Mouse (Mus musculus): ENCODE measurements around the gene Fam50a. TPM values are rescaled to one million over a fixed set of nuclear protein-coding genes. Genes with fewer than 3 reads are reported as not detected.

Gene Fam50a
- 10 to 100 TPM; 71.4 to 76.9 TPM for total RNA-seq (2023)

GRCm38 (mm10) chrX:74312540-74313464 lies at the start of gene Fam50a:
Fam50a (plus strand) TSS chrX:74313033.

DNA sequence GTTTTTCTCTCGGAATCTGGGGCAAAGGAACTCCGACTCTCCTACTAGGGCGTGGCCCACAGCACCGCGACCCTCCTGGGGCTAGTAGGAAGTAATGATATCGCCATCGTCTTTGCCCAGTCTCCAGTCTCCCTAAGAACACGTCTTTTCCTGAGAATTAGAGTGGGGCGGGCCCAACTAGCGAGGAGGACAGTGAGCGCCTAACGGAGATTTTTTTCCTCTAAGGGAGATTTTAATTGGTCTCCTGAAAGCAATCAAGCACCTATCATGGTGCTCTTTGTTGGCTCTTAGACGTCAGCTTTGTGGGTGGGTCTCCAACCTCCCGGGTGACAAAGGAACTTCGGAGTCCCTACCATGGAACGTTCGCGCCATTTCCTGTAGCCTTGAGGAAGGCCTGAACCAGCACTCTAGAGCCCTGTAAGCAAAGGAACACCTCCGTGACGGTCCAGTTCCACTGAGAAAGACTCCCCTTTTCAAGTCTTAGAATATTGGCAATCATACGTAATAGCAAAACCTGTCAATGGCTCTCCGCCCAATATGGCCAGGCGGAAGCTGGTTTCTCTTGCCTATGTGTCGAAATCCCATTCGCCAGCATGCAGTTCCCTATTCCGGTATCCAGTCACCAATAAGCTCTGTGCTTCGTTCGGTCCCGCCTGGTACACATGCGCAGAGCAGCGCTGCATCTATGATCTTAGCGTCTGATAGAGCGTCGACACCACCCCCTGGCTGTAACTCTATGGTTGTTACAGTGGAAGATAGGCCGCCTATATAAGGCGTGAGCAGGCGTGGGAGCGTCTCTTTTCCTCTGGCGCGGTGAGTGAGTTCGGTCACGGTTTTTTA lies 42.6 kb upstream of the Fam50a start, which contains the start of gene Rpl10:
TSS of gene Rpl10 (plus strand) at position 751 of the 840 bp plus-strand sequence.

DNA sequence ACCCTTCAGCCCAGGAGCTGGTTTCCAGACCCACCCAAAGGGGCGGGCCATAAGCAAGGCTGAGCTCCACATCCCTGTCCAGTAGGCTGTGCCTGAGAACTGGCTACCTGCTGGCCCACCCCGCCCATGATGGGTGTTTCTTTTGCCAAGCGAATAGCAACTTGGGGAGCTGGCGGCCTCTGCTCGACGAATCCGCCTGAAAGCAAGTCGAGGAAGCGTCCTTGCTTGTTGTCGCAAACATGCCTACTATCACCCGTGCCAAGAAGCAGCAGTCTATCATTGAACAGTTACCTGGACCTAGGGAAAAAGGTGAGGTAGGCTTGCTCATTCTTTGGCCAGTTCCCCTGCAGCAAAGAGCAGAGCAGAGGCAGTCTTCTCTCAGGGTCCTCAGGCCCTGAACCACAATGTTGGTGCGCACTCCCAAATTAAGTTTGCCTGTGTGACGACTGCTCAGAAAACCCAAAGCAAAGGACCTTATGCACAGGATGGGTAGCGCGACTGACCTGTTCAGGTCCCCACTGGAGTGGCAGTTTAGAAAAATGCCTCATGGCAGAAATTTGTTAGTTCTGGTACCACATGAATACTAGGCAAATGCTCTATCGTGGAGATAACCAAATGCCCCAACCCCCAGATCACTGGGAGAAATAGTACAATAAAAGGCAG lies 31.0 kb upstream of the Fam50a start, which contains the start of the genes Taz and Dnase1l1:
TSS of gene Taz (plus strand) at position 181 of the 663 bp plus-strand sequence.
TSS of gene Dnase1l1 (minus strand) at position 606 of the 663 bp plus-strand sequence.

GRCm38 (mm10) chrX:74296538-74297448 lies 16.0 kb upstream of the Fam50a start, which contains the start of gene Atp6ap1:
Atp6ap1 (plus strand) TSS chrX:74297097.

DNA sequence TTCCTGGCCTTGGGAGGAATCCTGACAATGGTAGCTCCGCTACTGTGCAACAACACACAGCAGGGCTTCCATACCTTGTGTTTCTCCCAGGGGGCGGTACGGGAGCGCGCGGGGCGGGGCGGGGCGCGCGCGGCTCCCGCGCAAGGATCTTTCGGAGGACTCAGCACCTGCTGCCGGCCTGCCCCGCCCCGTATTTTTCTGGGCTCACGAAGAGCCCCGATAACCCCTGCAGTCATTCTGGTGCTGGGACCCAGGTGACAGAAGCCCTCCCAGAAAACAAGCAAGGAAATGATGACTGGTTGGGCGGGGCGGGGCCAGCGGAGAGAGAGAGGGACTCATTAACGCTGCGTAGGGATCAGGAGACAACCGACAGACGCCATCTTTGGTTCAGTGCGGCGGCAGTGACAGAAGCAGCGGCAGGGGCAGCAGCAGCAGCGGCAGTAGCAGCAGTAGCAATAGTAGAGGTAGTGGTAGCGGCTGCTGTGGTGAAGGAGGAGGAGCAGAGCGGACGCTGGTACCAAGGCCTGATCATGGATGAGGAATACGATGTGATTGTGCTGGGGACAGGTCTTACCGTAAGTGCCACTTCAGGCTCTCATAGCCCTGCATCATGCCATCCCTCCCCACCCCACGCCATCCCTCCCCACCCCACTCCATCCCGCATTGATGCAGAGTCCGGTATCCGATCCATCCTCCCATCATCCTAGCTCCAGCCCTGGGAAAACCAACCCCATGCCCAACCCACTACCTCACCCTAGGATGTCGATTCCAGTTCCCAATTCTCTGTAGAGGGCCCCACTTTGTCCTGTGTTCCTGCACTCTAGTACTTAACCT lies 7.7 kb upstream of the Fam50a start, which contains the start of gene Gdi1:
TSS of gene Gdi1 (plus strand) at position 132 of the 834 bp plus-strand sequence.

DNA sequence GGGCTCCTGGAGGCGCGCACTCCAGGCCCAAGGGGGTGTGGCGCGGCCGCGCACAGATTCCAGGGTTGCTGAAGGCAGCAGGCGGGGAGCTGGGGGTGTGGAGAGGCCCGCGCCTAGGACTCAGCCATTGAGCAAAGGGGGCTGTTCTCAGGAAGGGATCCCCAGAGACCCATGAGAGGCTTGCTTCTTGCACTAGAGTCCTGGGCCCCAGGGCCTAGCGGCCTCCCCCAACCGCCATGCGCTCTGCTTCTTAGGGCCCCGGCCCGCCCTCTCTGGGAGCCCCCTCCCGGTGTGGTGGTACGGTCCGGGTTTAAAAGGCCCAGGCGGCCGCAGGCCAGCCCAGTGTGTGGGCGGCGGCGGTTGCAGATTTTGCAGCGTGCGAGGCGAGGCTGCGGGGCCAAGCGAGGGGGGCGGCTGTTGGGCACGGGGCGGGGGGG lies 15.9 kb downstream of the Fam50a start, which contains the start of gene Plxna3:
TSS of gene Plxna3 (plus strand) at position 342 of the 437 bp plus-strand sequence.

DNA sequence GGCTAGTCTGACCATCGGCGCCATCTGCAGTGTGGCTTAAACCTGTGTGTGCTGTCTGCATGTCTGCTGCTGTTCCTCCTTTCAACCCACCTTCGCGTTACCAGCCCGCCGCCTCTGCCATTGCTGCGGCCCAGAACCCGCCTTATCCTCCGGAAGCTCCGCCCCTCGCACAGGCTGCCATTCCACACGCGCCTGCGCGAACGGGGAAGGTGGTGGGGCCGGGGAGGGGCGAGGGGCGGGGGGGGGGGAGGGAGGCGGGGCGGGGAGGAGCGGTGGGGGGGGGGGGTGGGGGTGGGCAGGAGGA lies 40.6 kb downstream of the Fam50a start, which contains the start of gene Lage3:
TSS of gene Lage3 (minus strand) at position 152 of the 304 bp plus-strand sequence.

Other genes starting within 250 kb of the Fam50a start
- not detected for gene Opn1mw, start 185.6 kb upstream of the Fam50a start, total RNA-seq (2023)
- gene Mecp2, start 177.7 kb upstream of the Fam50a start, total RNA-seq (2023), result 10 to 100 TPM; 42.6 to 44.5 TPM
- not detected for gene Tex28, start 145.2 kb upstream of the Fam50a start, total RNA-seq (2023)
- gene Tktl1, start 135.8 kb upstream of the Fam50a start, total RNA-seq (2023), result not detected
- gene Flna, start 63.2 kb upstream of the Fam50a start, total RNA-seq (2023), result 1,000 to 10,000 TPM; 1,568 to 1,591 TPM
- gene Emd, start 58.3 kb upstream of the Fam50a start, total RNA-seq (2023), result 10 to 100 TPM; 74.3 to 79.1 TPM
- 100 to 1,000 TPM; 714 to 836 TPM for gene Rpl10, start 42.2 kb upstream of the Fam50a start, total RNA-seq (2023)
- 10 to 100 TPM; 62.3 to 73.3 TPM for gene Taz, start 31.1 kb upstream of the Fam50a start, total RNA-seq (2023)
- gene Dnase1l1, start 30.7 kb upstream of the Fam50a start, total RNA-seq (2023), result 100 to 1,000 TPM in 1 of 2 experiments, 10 to 100 TPM in 1; 98.3 to 103 TPM
- gene Atp6ap1, start 15.9 kb upstream of the Fam50a start, total RNA-seq (2023), result 100 to 1,000 TPM; 263 to 299 TPM
- 100 to 1,000 TPM; 208 to 227 TPM for gene Gdi1, start 8.0 kb upstream of the Fam50a start, total RNA-seq (2023)
- 1 to 10 TPM; 1.4 to 4.5 TPM for gene Plxna3, start 16.0 kb downstream of the Fam50a start, total RNA-seq (2023)
- gene Lage3, start 40.6 kb downstream of the Fam50a start, total RNA-seq (2023), result 10 to 100 TPM; 18.3 to 21.8 TPM
- 10 to 100 TPM; 22.9 to 25.5 TPM for gene Ubl4a, start 60.2 kb downstream of the Fam50a start, total RNA-seq (2023)
- gene Slc10a3, start 60.3 kb downstream of the Fam50a start, total RNA-seq (2023), result 10 to 100 TPM; 19.6 to 23.9 TPM
- 10 to 100 TPM; 16.6 to 20.0 TPM for gene Fam3a, start 80.2 kb downstream of the Fam50a start, total RNA-seq (2023)
- gene Ikbkg, start 80.3 kb downstream of the Fam50a start, total RNA-seq (2023), result 10 to 100 TPM; 30.0 to 30.5 TPM
- gene G6pdx, start 116.2 kb downstream of the Fam50a start, total RNA-seq (2023), result 100 to 1,000 TPM; 195 to 224 TPM
- gene Gm6880, start 168.4 kb downstream of the Fam50a start, total RNA-seq (2023), result not detected